Mouse (Mus musculus) heart, adult 2 months (tissue): ENCODE measurements around the gene Podxl2.

Source experiments
- CTCF ChIP-seq: fragments of 200-600 bp; IDR thresholded peaks from 2 replicates; pipeline ENCODE4 v1.8.1; 2022; ENCODE audit warnings: antibody characterized with exemption, mild to moderate bottlenecking, moderate library complexity
- EP300 ChIP-seq: fragments of 200-500 bp; IDR thresholded peaks from 2 replicates; pipeline ENCODE4 v1.6.1; 2011; ENCODE audit warnings: low read depth, low read length, control low read depth; ENCODE audit not compliant: insufficient read depth
- POLR2A ChIP-seq: fragments of 200-500 bp; IDR thresholded peaks from 2 replicates; pipeline ENCODE4 v1.6.1; 2011; ENCODE audit warnings: mild to moderate bottlenecking, low read depth, low read length, control low read depth; ENCODE audit not compliant: insufficient read depth

DNA sequence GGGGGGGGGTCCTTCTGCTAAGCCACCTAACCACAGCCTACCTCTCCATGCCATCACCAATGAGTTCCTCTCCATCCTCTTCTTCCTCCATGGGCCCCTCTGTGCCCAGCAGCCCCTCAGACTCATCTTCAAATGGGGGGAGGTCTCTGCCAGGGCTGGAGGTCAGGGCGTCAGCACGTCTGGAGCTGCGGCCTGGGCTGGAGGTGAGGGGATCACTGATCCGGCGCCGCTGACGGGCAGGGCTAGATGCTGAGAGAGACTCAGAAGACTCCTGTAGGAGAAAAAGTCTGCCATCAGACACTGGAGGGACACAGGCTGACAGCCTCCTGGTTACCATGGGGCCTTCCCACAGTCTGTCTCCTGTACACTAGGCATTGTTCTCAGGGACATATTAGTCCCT is 22.4 kb upstream of the Podxl2 start:
- TF ChIP-seq CTCF: no peak
- no peak for TF ChIP-seq POLR2A
- no peak for TF ChIP-seq EP300
